Mouse (Mus musculus) gonadal fat pad, adult 2 months (tissue): ENCODE measurements around the gene Dpm1. TPM values are rescaled to one million over a fixed set of nuclear protein-coding genes. Genes with fewer than 3 reads are reported as not detected.

ENCODE experiments used
- DNase-seq: peaks from one replicate; pipeline ENCODE4 v3.0.0-alpha.2; 2012; ENCODE audit warnings: low read depth
- polyA plus RNA-seq: library from polyadenylated mRNA; depleted of rRNA; stranded (reverse); fragments of >200 nt; gene quantifications from 2 replicates; pipeline ENCODE4 v1.2.3, GENCODE M21; 2012

The Dpm1 gene
- polyA plus RNA-seq, 1 experiment = 25.7 TPM

GRCm38 (mm10) chr2:168229116-168230025 lies 1.0 kb downstream of the Dpm1 start:
- no peak for DNase-seq

GRCm38 (mm10) chr2:168223326-168223725 lies 7.1 kb downstream of the Dpm1 start:
- no peak for DNase-seq

GRCm38 (mm10) chr2:168213788-168214397 lies 16.5 kb downstream of the Dpm1 start:
- DNase-seq = no peak

GRCm38 (mm10) chr2:168207883-168208282 lies 22.5 kb downstream of the Dpm1 start:
- DNase-seq = no peak

- DNase-seq = peak; percentile 58
Measured at GRCm38 (mm10) chr2:168206725-168207644, 23.4 kb downstream of the Dpm1 start, which contains the start of gene Adnp. Gene Adnp, minus strand, starts transcription at chr2:168207112.

GRCm38 (mm10) chr2:168205681-168206631 lies 24.4 kb downstream of the Dpm1 start:
- DNase-seq = no peak

- DNase-seq = peak; percentile 36
Measured at GRCm38 (mm10) chr2:168205265-168205664, 25.1 kb downstream of the Dpm1 start.

GRCm38 (mm10) chr2:168204476-168204999 lies 25.9 kb downstream of the Dpm1 start:
- DNase-seq = no peak

GRCm38 (mm10) chr2:168200014-168200691 lies 30.2 kb downstream of the Dpm1 start:
- no peak for DNase-seq

- DNase-seq = no peak
Measured at GRCm38 (mm10) chr2:168199476-168199875, 30.9 kb downstream of the Dpm1 start.

GRCm38 (mm10) chr2:168198421-168198820 lies 32.0 kb downstream of the Dpm1 start:
- no peak for DNase-seq

- DNase-seq = no peak
Measured at GRCm38 (mm10) chr2:168195721-168196120, 34.7 kb downstream of the Dpm1 start.

GRCm38 (mm10) chr2:168193685-168194084 lies 36.7 kb downstream of the Dpm1 start:
- no peak for DNase-seq

GRCm38 (mm10) chr2:168191856-168192255 lies 38.5 kb downstream of the Dpm1 start:
- DNase-seq = no peak

GRCm38 (mm10) chr2:168175946-168176345 lies 54.4 kb downstream of the Dpm1 start:
- DNase-seq = no peak

GRCm38 (mm10) chr2:168170167-168170685 lies 60.2 kb downstream of the Dpm1 start:
- DNase-seq = no peak

GRCm38 (mm10) chr2:168169800-168170113 lies 60.6 kb downstream of the Dpm1 start:
- no peak for DNase-seq

GRCm38 (mm10) chr2:168168892-168169799 lies 61.2 kb downstream of the Dpm1 start:
- no peak for DNase-seq

GRCm38 (mm10) chr2:168167781-168168180 lies 62.6 kb downstream of the Dpm1 start:
- no peak for DNase-seq
